Mouse (Mus musculus): ENCODE measurements around the gene Igsf3. TPM values are rescaled to one million over a fixed set of nuclear protein-coding genes. Genes with fewer than 3 reads are reported as not detected.

The Igsf3 gene
- polyA plus RNA-seq, 1 experiment = 36.0 TPM

DNA sequence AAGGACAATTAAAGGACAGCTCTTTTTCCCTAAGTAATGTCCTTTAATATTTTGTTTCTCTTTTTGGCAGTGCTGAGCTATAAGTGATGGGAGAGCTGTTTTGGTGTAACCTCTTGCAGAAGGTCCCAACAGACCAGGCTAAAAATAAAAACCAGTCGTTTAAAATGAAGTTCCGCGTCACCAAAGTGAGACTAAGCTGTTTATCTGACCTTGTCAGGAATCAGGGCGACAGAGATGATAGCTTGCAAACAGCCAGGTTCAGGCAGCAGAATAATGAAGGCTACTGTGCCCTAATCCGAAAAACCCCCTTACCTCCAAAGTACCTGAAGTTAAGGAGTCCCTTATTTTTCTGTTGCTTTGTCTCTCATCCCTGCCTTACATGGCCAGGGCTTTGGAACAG lies 21.2 kb upstream of the Igsf3 start:
- TF ChIP-seq POLR2A (IDR thresholded peaks at IDR 0.05; ENCODE audit: borderline replicate concordance, extremely low read depth, insufficient read depth, insufficient read length, poor library complexity, severe bottlenecking) (no peak), CTCF (IDR thresholded peaks at IDR 0.05; ENCODE audit: borderline replicate concordance, extremely low read depth, insufficient read depth, insufficient read length) (no peak)
- no peak for DNase-seq (ENCODE audit: low read depth)

DNA sequence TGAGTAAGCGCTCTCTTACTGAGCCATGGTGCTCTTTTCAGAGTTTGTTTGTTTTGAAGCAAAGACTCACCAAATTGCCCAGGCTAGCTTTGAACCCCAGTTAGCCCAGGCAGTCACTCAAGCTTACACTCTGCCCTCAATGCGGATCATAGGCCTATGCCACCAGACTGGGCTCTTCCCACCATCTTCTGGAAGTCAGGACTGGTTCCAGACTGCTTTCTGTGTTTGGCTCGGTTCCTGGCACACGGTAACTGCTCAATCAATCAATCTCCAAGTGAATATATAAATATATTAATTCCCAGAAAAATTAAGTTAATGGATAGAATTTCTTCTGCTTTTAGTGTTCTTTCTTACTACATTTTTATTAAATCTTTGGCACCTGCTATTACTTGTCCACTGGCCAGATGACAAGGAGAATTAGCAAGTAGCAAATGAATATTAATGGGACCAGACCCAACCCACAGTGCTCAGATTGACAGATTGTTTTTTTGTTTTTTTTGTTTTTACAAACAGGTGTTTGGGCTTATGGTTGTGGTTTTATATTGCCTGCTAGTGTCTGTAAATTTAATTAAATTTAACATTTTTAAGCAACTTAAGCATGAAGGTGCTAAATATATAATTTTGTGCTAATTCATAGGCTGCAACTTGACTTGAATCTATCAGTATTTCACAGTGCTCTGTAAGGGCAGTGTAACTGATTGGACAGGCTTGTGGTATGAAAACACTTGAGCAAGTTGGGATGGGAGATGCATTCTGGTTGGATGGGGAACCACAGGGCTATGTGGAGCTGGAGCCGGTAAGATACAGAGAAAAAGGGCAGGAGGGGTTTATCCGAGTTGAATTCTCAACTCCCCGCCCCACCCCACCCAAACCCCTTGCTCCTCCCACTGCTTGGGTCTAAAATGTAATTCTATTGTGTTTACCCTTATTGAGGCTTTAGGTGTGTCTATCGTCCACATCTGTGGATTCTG lies 20.0 kb upstream of the Igsf3 start:
- peak; percentile 63 for DNase-seq (ENCODE audit: low read depth)
- TF ChIP-seq CTCF (IDR thresholded peaks at IDR 0.05; ENCODE audit: borderline replicate concordance, extremely low read depth, insufficient read depth, insufficient read length) = no peak
- no peak for TF ChIP-seq POLR2A (IDR thresholded peaks at IDR 0.05; ENCODE audit: borderline replicate concordance, extremely low read depth, insufficient read depth, insufficient read length, poor library complexity, severe bottlenecking)

DNA sequence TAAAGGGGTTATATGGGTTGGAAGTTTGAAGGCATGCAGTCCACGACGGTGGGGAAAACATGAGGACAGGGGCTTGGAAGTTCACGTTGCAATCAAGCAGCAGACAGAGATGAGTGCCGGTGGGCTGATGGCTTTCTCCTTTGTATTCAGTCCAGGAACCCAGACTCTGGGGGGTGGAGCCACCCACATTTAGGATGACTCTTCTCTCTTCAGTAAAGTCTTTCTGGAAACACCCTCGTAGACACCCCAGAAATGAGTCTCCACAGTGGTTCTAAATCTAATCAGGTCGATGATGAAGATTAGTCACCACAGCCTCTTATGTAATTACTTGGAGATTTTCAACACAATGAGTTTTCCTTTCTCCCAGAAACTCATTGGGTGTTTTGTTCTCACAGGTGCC lies 16.1 kb upstream of the Igsf3 start:
- DNase-seq (ENCODE audit: low read depth) = no peak
- no peak for TF ChIP-seq POLR2A (IDR thresholded peaks at IDR 0.05; ENCODE audit: borderline replicate concordance, extremely low read depth, insufficient read depth, insufficient read length, poor library complexity, severe bottlenecking)
- TF ChIP-seq CTCF (IDR thresholded peaks at IDR 0.05; ENCODE audit: borderline replicate concordance, extremely low read depth, insufficient read depth, insufficient read length) = no peak

DNA sequence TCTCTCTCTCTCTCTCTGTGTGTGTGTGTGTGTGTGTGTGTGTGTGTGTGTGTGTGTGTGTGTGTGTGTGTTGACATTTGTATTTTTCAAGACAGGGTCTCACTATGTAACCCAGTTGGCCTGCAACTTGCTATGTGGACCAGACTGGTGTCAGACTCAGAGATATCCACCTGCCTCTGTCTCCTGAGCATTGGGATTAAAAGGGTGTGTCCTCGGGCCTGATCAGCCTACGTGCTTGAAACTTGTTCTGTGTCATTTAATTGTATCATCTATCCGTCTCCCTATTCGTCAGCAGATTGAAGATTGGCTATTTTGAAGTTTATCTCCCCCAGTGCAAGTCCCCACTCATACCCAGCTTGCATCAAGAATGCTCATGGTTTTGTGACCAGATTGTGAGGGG lies 14.5 kb upstream of the Igsf3 start:
- DNase-seq (ENCODE audit: low read depth) = no peak
- TF ChIP-seq POLR2A (IDR thresholded peaks at IDR 0.05; ENCODE audit: borderline replicate concordance, extremely low read depth, insufficient read depth, insufficient read length, poor library complexity, severe bottlenecking) (no peak), CTCF (IDR thresholded peaks at IDR 0.05; ENCODE audit: borderline replicate concordance, extremely low read depth, insufficient read depth, insufficient read length) (no peak)

GRCm38 (mm10) chr3:101363574-101363973 lies 13.3 kb upstream of the Igsf3 start:
- no peak for DNase-seq (ENCODE audit: low read depth)
- TF ChIP-seq POLR2A (IDR thresholded peaks at IDR 0.05; ENCODE audit: borderline replicate concordance, extremely low read depth, insufficient read depth, insufficient read length, poor library complexity, severe bottlenecking) (no peak), CTCF (IDR thresholded peaks at IDR 0.05; ENCODE audit: borderline replicate concordance, extremely low read depth, insufficient read depth, insufficient read length) (no peak)

DNA sequence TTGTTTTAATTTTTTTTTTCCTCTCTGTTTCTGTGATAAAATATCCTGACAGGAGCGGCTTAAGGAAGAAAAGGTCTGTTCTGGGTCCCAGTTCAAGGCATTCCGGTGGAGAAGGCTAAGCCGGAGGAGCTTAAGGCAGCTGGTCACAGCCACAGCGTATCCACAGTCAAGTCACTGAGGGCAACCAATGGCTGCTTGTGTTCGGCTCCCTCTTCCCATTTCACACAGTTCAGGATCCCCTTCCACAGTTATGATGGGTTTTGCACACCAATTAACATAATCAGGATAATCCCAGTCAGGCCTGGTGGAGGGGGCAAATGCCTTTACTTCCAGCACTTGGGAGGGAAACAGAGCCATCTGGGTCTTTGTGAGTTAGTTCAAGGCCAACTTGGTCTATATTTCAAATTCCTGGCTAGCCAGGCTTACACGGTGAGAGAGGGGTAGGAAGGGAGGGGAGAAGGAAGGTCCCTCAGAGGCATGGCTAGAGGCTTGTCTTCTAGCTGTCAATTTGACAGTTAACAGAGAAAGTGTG lies 11.7 kb upstream of the Igsf3 start:
- TF ChIP-seq CTCF (IDR thresholded peaks at IDR 0.05; ENCODE audit: borderline replicate concordance, extremely low read depth, insufficient read depth, insufficient read length) (no peak), POLR2A (IDR thresholded peaks at IDR 0.05; ENCODE audit: borderline replicate concordance, extremely low read depth, insufficient read depth, insufficient read length, poor library complexity, severe bottlenecking) (no peak)
- DNase-seq (ENCODE audit: low read depth) = peak; percentile 67

- TF ChIP-seq POLR2A (IDR thresholded peaks at IDR 0.05; ENCODE audit: borderline replicate concordance, extremely low read depth, insufficient read depth, insufficient read length, poor library complexity, severe bottlenecking) (no peak), CTCF (IDR thresholded peaks at IDR 0.05; ENCODE audit: borderline replicate concordance, extremely low read depth, insufficient read depth, insufficient read length) (no peak)
- no peak for DNase-seq (ENCODE audit: low read depth)
Observed at GRCm38 (mm10) chr3:101365911-101366310, 11.0 kb upstream of the Igsf3 start.

DNA sequence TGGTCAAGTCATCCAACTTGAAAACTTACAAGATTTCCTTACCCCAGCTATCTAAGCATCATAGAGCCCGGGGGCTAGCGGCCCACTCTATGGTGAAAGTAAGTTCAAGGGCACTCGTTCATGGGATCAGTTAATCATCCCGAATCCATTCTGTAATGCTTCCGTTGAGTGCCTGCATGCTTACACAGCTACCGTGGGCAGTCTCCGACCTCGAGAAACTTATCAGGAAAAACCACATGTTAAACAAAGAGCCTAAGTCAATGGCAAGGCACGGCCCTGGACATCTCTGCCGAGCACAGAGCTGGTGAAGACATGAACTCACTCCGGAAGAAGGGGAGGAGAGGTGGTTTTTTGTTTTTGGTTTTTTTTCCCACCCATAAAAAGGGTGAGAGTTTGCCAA lies 9.5 kb upstream of the Igsf3 start:
- DNase-seq (ENCODE audit: low read depth) = no peak
- TF ChIP-seq POLR2A (IDR thresholded peaks at IDR 0.05; ENCODE audit: borderline replicate concordance, extremely low read depth, insufficient read depth, insufficient read length, poor library complexity, severe bottlenecking) = no peak
- TF ChIP-seq CTCF (IDR thresholded peaks at IDR 0.05; ENCODE audit: borderline replicate concordance, extremely low read depth, insufficient read depth, insufficient read length) = no peak

DNA sequence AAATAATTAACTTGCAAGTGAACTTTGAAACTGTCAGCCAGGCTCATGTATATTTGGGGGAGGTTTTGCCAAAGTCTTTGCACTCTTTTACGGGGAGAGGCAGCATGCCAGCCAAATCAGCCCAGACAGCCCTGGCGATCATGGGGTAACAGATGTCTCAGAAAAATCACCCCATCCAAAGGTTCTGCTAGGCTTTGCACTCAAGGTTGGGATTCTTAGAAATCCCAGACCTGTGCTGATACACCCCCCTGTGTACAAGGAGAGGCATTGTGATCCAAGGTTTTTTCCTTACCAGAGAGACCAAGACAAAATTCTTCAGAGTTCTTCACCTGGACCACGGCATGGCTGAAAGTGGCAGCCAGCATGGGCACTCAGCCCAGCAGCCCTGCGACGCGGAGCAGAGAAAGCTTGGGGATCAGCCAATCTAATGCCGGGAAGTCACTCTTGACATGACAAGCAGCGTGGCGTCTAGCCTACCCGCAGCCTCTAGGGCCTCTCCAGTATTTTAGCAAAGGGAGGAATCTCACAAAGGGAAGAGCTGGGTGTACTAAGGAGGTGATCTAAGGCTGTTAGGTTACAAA lies 7.5 kb upstream of the Igsf3 start:
- TF ChIP-seq POLR2A (IDR thresholded peaks at IDR 0.05; ENCODE audit: borderline replicate concordance, extremely low read depth, insufficient read depth, insufficient read length, poor library complexity, severe bottlenecking) = no peak
- DNase-seq (ENCODE audit: low read depth) = peak; percentile 84

GRCm38 (mm10) chr3:101372345-101372980 lies 4.4 kb upstream of the Igsf3 start:
- peak; percentile 75 for TF ChIP-seq CTCF (IDR thresholded peaks at IDR 0.05; ENCODE audit: borderline replicate concordance, extremely low read depth, insufficient read depth, insufficient read length)
- no peak for TF ChIP-seq POLR2A (IDR thresholded peaks at IDR 0.05; ENCODE audit: borderline replicate concordance, extremely low read depth, insufficient read depth, insufficient read length, poor library complexity, severe bottlenecking)
- peak; percentile 57 for DNase-seq (ENCODE audit: low read depth)

Data from brain, embryonic 14.5 days (tissue).